Mouse (Mus musculus): ENCODE results near the gene Zc3h18. TPM values are rescaled to one million over a fixed set of nuclear protein-coding genes. Genes with fewer than 3 reads are reported as not detected.

The Zc3h18 gene
- total RNA-seq, 1 experiment = 90.4 TPM

DNA sequence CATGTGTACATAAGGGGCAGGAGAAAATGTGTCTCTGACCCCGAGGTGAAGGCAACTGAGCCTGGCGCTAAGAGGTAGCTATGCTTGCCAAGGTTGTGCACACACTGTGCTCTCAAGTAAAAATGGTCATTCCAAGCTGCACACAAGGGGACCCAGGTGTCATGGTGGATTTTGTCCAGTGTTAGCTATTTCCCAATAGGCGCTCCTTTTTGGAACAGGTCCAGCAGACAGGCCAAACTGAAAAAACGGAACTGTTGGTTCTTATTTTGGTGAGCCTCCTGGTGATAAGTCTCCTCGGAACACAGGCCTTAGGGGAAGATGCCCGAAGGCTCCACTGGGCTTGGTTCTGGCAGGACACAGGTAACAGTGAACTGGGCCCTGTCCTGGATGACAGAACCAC, 78.0 kb downstream of the Zc3h18 start:
- no peak for DNase-seq (ENCODE audit: low read depth, low spot score)
- H3K9me3 ChIP-seq (ENCODE audit: control insufficient read depth, insufficient read depth, low read depth, low read length) = no peaks in the 10 kb centered on the region
- no peak for TF ChIP-seq ZNF384 (IDR thresholded peaks at IDR 0.05; ENCODE audit: low read depth, low read length)
- no peak for TF ChIP-seq MAFK (IDR thresholded peaks at IDR 0.05; ENCODE audit: insufficient read depth, low read depth, low read length)
- TF ChIP-seq HCFC1 (IDR thresholded peaks at IDR 0.05; ENCODE audit: borderline replicate concordance, insufficient read depth, low read length) = no peak
- TF ChIP-seq CHD2 (IDR thresholded peaks at IDR 0.05; ENCODE audit: low read depth, low read length) = no peak
- no peak for TF ChIP-seq ZC3H11A (IDR thresholded peaks at IDR 0.05; ENCODE audit: borderline replicate concordance, low read depth, low read length)
- in situ Hi-C loops (cut with MboI; ENCODE audit: low sequenced_read_pairs in 2 of 2, unreplicated experiment in 2 of 2) = no loop called here
- no peaks in the 10 kb centered on the region; a peak in 1 of 4 replicates for H3K4me1 ChIP-seq (ENCODE audit: control insufficient read depth in 2 of 2, insufficient read depth in 2 of 2, low read length in 2 of 2, poor library complexity in 1 of 2)
- H3K9ac ChIP-seq (ENCODE audit: insufficient read depth, low read depth, low read length, poor library complexity, severe bottlenecking) = no peak overlapping the region
- peaks cover 4% of the 10 kb centered on the region; the same call in 1 of the 2 replicates for H3K36me3 ChIP-seq (ENCODE audit: control insufficient read depth, insufficient read depth, low read length, poor library complexity, severe bottlenecking)
- no peak overlapping the region for H3K4me3 ChIP-seq (ENCODE audit: insufficient read depth in 1 of 2, low read depth in 1 of 2, low read length in 2 of 2, poor library complexity in 1 of 2, severe bottlenecking in 1 of 2)
- no peak overlapping the region for H3K27ac ChIP-seq (ENCODE audit: insufficient read depth, low read depth, low read length, poor library complexity, severe bottlenecking)

- DNase-seq (ENCODE audit: low read depth, low spot score) = no peak
- no peak overlapping the region for H3K9ac ChIP-seq (ENCODE audit: insufficient read depth, low read depth, low read length, poor library complexity, severe bottlenecking)
- TF ChIP-seq MAFK (IDR thresholded peaks at IDR 0.05; ENCODE audit: insufficient read depth, low read depth, low read length) = no peak
- no peak for TF ChIP-seq ZNF384 (IDR thresholded peaks at IDR 0.05; ENCODE audit: low read depth, low read length)
- no peak for TF ChIP-seq CHD2 (IDR thresholded peaks at IDR 0.05; ENCODE audit: low read depth, low read length)
- no peak for TF ChIP-seq HCFC1 (IDR thresholded peaks at IDR 0.05; ENCODE audit: borderline replicate concordance, insufficient read depth, low read length)
- no peak for TF ChIP-seq ZC3H11A (IDR thresholded peaks at IDR 0.05; ENCODE audit: borderline replicate concordance, low read depth, low read length)
- peaks cover 4% of the 10 kb centered on the region; the same call in 1 of the 2 replicates for H3K36me3 ChIP-seq (ENCODE audit: control insufficient read depth, insufficient read depth, low read length, poor library complexity, severe bottlenecking)
- H3K9me3 ChIP-seq (ENCODE audit: control insufficient read depth, insufficient read depth, low read depth, low read length) = no peaks in the 10 kb centered on the region
- in situ Hi-C loops (cut with MboI; ENCODE audit: low sequenced_read_pairs in 2 of 2, unreplicated experiment in 2 of 2) = no loop called here
- H3K4me1 ChIP-seq (ENCODE audit: control insufficient read depth in 2 of 2, insufficient read depth in 2 of 2, low read length in 2 of 2, poor library complexity in 1 of 2) = peaks cover 0 to 16% of the 10 kb centered on the region in 2 experiments; a peak in 2 of 4 replicates
- H3K27ac ChIP-seq (ENCODE audit: insufficient read depth, low read depth, low read length, poor library complexity, severe bottlenecking) = no peak overlapping the region
- H3K4me3 ChIP-seq (ENCODE audit: insufficient read depth in 1 of 2, low read depth in 1 of 2, low read length in 2 of 2, poor library complexity in 1 of 2, severe bottlenecking in 1 of 2) = no peak overlapping the region
These were observed 80.8 kb downstream of the Zc3h18 start for GRCm38 (mm10) chr8:122457171-122457570.

- in situ Hi-C loops (cut with MboI; ENCODE audit: low sequenced_read_pairs in 2 of 2, unreplicated experiment in 2 of 2) = no loop called here
- H3K4me3 ChIP-seq (ENCODE audit: insufficient read depth in 1 of 2, low read depth in 1 of 2, low read length in 2 of 2, poor library complexity in 1 of 2, severe bottlenecking in 1 of 2) = peak overlapping the region in 1 of 2 experiments; percentile 85; a peak in 1 of 4 replicates
- no peak overlapping the region for H3K9ac ChIP-seq (ENCODE audit: insufficient read depth, low read depth, low read length, poor library complexity, severe bottlenecking)
- H3K9me3 ChIP-seq (ENCODE audit: control insufficient read depth, insufficient read depth, low read depth, low read length) = no peaks in the 10 kb centered on the region
- DNase-seq (ENCODE audit: low read depth, low spot score) = no peak
- TF ChIP-seq ZC3H11A (IDR thresholded peaks at IDR 0.05; ENCODE audit: borderline replicate concordance, low read depth, low read length) (no peak), ZNF384 (IDR thresholded peaks at IDR 0.05; ENCODE audit: low read depth, low read length) (no peak), MAFK (IDR thresholded peaks at IDR 0.05; ENCODE audit: insufficient read depth, low read depth, low read length) (no peak), CHD2 (IDR thresholded peaks at IDR 0.05; ENCODE audit: low read depth, low read length) (no peak), HCFC1 (IDR thresholded peaks at IDR 0.05; ENCODE audit: borderline replicate concordance, insufficient read depth, low read length) (no peak)
- H3K27ac ChIP-seq (ENCODE audit: insufficient read depth, low read depth, low read length, poor library complexity, severe bottlenecking) = no peak overlapping the region
- H3K4me1 ChIP-seq (ENCODE audit: control insufficient read depth in 2 of 2, insufficient read depth in 2 of 2, low read length in 2 of 2, poor library complexity in 1 of 2) = peaks cover 0 to 18% of the 10 kb centered on the region in 2 experiments; a peak in 2 of 4 replicates
- H3K36me3 ChIP-seq (ENCODE audit: control insufficient read depth, insufficient read depth, low read length, poor library complexity, severe bottlenecking) = peaks cover 4% of the 10 kb centered on the region; the same call in 1 of the 2 replicates
These were observed 83.0 kb downstream of the Zc3h18 start for GRCm38 (mm10) chr8:122459218-122459900.

DNA sequence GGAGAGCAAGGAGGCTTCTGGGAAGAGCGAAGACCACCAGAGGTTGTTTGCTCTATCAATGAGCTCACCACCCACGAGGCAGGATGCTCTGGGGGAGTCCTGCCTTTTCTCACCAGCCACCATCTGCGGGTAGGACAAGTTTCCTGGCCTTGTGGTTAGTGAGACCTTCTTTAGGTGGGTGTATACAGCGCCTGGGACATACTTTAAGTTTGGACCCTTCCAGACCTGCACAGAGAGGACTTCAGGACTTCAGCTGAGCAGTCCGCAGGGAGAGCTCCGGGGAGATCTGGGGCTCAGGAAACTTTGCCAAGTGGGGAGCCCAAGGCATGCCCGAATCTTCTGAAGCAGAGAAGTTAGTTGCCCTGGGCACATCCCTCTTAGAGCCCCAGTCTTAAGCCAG, 83.6 kb downstream of the Zc3h18 start:
- Histone ChIP-seq H3K9me3 (ENCODE audit: control insufficient read depth, insufficient read depth, low read depth, low read length) (no peaks in the 10 kb centered on the region), H3K9ac (ENCODE audit: insufficient read depth, low read depth, low read length, poor library complexity, severe bottlenecking) (peak overlapping the region; percentile 45), H3K4me3 (ENCODE audit: insufficient read depth in 1 of 2, low read depth in 1 of 2, low read length in 2 of 2, poor library complexity in 1 of 2, severe bottlenecking in 1 of 2) (peak overlapping the region; percentile 60 to 85), H3K27ac (ENCODE audit: insufficient read depth, low read depth, low read length, poor library complexity, severe bottlenecking) (no peak overlapping the region), H3K36me3 (ENCODE audit: control insufficient read depth, insufficient read depth, low read length, poor library complexity, severe bottlenecking) (peaks cover 4% of the 10 kb centered on the region; the same call in 1 of the 2 replicates), H3K4me1 (ENCODE audit: control insufficient read depth in 2 of 2, insufficient read depth in 2 of 2, low read length in 2 of 2, poor library complexity in 1 of 2) (peaks cover 0 to 18% of the 10 kb centered on the region in 2 experiments; a peak in 2 of 4 replicates)
- TF ChIP-seq MAFK (IDR thresholded peaks at IDR 0.05; ENCODE audit: insufficient read depth, low read depth, low read length) (no peak), ZNF384 (IDR thresholded peaks at IDR 0.05; ENCODE audit: low read depth, low read length) (no peak), CHD2 (IDR thresholded peaks at IDR 0.05; ENCODE audit: low read depth, low read length) (no peak), HCFC1 (IDR thresholded peaks at IDR 0.05; ENCODE audit: borderline replicate concordance, insufficient read depth, low read length) (no peak), ZC3H11A (IDR thresholded peaks at IDR 0.05; ENCODE audit: borderline replicate concordance, low read depth, low read length) (no peak)
- in situ Hi-C loops (cut with MboI; ENCODE audit: low sequenced_read_pairs in 2 of 2, unreplicated experiment in 2 of 2) = no loop called here
- no peak for DNase-seq (ENCODE audit: low read depth, low spot score)

All from ES-E14 (cell line).